Mouse (Mus musculus) limb, embryonic 10.5 days (tissue): ENCODE measurements around the gene Cd1d1. TPM values are rescaled to one million over a fixed set of nuclear protein-coding genes. Genes with fewer than 3 reads are reported as not detected.
A peak's percentile ranks its signal among the peaks of the same experiment; 100 is the strongest.
"Not testable (repeated sequence)": the region's sequence is repeated elsewhere in the genome, so short reads cannot be mapped to it uniquely, and the experiment has no call there.

Source experiments
- DNase-seq: peaks from one replicate; pipeline ENCODE4 v3.0.0-alpha.2; 2017; ENCODE audit warnings: low spot score
- H3K27ac ChIP-seq: fragments of 300-500 bp; sonication (generic); 2 replicates; pipeline ENCODE4 v1.5.1; 2016; ENCODE audit warnings: mild to moderate bottlenecking
- H3K27me3 ChIP-seq: fragments of 300-500 bp; sonication (generic); 2 replicates; pipeline ENCODE4 v1.6.1; 2016; ENCODE audit warnings: low read depth, mild to moderate bottlenecking; ENCODE audit not compliant: poor library complexity, severe bottlenecking
- H3K36me3 ChIP-seq: fragments of 300-500 bp; sonication (generic); 2 replicates; pipeline ENCODE4 v1.6.1; 2016; ENCODE audit warnings: mild to moderate bottlenecking, moderate library complexity
- H3K4me1 ChIP-seq: fragments of 300-500 bp; sonication (generic); 2 replicates; pipeline ENCODE4 v1.6.1; 2016
- H3K4me3 ChIP-seq: fragments of 300-500 bp; sonication (generic); 2 replicates; pipeline ENCODE4 v1.5.1; 2016; ENCODE audit warnings: mild to moderate bottlenecking, moderate library complexity
- H3K9me3 ChIP-seq: fragments of 300-500 bp; sonication (generic); replicated peaks from 2 replicates; pipeline ENCODE4 v1.6.1; 2016; ENCODE audit warnings: mild to moderate bottlenecking
- WGBS: fragments of 180-500 bp; shearing (Covaris S2); methylation state at CpG from one replicate; pipeline ENCODE4 v1.1.7; 2016; 5-methylcytosine and 5-hydroxymethylcytosine counted together
- polyA plus RNA-seq: library from polyadenylated mRNA; unstranded; fragments of >200 nt; fragmentation: Nextera tagmentation; extraction: Ambion mirVana; gene quantifications from 2 replicates; pipeline ENCODE4 v1.2.1, GENCODE M21; 2016

Cd1d1 gene
- polyA plus RNA-seq = 15.7 and 24.9 TPM in 2 replicates

DNA sequence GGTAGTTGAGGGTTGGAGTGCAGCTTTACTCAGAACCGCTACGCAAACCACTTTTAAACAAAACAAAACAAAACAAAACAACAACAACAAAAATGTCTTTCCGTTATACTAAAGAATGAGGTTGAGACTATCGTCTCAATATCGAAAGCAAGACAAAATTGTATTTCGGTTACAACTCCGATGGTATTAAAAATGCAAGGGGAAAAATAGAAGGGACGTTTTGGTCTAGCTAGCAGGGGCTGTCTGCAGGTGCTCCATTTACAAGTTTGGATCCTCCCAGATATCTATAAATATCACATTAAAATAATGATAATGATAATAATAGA is at the start of gene Cd1d1:
Gene Cd1d1, minus strand, starts transcription at position 27 of the 326 bp plus-strand sequence.
- no peaks in the 10 kb centered on the region for H3K27me3 ChIP-seq
- 0 out of 2 replicates have a peak, but pooled peaks cover 11% of the 10 kb centered on the region for H3K4me1 ChIP-seq
- 49% methylated on average over 8 of the region's 8 CpGs for WGBS
- peak within 1 kb of the TSS; percentile 90 for H3K27ac ChIP-seq
- no peak for DNase-seq
- H3K4me3 ChIP-seq = peak within 1 kb of the TSS; percentile 57
- H3K9me3 ChIP-seq = no peaks in the 10 kb centered on the region
- no peaks in the 10 kb centered on the region for H3K36me3 ChIP-seq

DNA sequence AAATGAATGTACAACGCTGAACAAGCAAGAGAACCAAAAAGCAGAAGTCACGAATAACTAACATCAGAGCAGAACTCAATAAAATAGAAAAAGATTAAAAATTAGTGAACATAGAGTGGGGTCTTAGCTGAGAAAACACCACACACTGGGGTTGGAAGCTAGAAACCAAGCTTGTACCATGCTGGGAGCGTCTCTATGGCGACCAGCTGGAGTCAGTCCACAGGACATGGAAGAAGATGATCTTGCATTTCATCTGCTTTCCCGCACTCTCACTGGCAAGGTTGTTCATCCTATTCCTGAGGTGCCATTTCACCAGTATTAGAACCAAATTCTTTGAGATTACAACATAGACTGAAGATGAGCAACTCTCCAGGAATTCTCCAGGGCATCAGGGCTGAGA is 48.6 kb upstream of the Cd1d1 start:
- H3K9me3 ChIP-seq = no peaks in the 10 kb centered on the region
- no peak for DNase-seq
- H3K27ac ChIP-seq = no peak overlapping the region

DNA sequence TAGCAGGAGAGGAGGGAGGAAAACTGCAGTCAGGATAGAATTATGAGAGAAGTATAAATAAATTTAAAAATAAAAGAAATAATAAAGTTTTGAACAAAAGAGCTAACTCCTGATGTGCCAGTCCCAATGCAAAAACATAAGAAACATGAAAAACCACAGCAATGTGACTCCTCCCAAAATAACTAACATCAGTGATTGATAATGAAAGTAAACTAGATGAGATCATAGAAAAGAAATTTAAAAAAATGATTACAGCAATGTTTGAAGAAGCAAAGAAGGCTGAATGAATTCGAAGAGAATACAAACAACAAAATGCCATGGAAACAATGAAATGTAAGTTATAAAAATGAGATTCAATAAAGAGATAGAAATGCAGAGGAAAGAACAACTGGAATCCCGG is 42.5 kb upstream of the Cd1d1 start:
- Histone ChIP-seq H3K36me3 (no peaks in the 10 kb centered on the region), H3K4me1 (no peaks in the 10 kb centered on the region), H3K27me3 (no peaks in the 10 kb centered on the region), H3K27ac (no peak overlapping the region), H3K9me3 (no peaks in the 10 kb centered on the region), H3K4me3 (no peak overlapping the region)
- DNase-seq = no peak
- WGBS = 90% methylated on average over 2 of the region's 2 CpGs

More for the DNA sequence above, 48.6 kb upstream of the Cd1d1 start:
- H3K4me3 ChIP-seq = no peak overlapping the region
- H3K36me3 ChIP-seq = no peaks in the 10 kb centered on the region
- H3K27me3 ChIP-seq = no peaks in the 10 kb centered on the region
- no peaks in the 10 kb centered on the region for H3K4me1 ChIP-seq
- WGBS = 88% methylated on average over 5 of the region's 5 CpGs

DNA sequence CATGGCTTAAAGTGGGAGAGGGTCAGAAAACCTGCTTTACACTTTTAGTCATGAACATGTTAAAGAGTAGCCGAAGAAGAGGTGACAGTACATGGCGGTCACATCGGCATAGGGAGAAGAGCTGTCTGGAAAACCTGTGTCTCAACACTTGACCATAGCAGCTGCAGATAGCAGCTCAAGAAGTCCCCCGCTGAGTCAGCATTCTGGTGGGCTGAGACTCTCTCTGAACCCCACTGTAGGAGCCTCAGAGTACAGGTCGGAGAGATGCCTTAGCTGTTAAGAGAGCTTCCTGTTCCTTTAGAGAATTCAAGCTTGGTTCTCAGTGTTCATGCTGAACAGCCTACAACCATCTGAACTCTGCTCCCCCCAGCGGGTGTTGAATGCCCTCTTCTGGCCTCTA is 39.3 kb upstream of the Cd1d1 start:
- Histone ChIP-seq H3K4me3 (no peak overlapping the region), H3K36me3 (no peaks in the 10 kb centered on the region), H3K4me1 (no peaks in the 10 kb centered on the region), H3K9me3 (no peaks in the 10 kb centered on the region), H3K27ac (no peak overlapping the region), H3K27me3 (no peaks in the 10 kb centered on the region)
- no peak for DNase-seq
- 89% methylated on average over 6 of the region's 6 CpGs for WGBS

DNA sequence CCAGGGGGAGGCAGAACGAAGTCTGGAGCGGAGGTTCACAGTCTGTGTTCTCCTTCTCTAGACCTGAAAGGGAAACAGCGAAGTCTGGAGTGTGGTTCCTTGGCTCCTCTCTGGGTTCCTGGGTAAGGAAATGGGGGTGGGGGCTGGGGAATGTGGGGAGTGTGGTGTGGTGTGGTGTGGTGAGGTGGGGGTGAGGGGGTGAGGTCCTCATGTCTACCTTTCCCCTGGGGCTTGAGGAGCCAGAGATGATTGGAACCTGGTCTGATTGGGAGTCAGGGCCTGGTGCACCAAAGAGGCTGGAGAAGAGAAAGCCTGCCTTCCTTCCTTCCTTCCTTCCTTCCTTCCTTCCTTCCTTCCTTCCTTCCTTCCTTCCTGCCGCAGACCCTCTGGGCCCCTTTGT is 34.8 kb upstream of the Cd1d1 start:
- no peak overlapping the region for H3K27ac ChIP-seq
- WGBS = 90% methylated on average over 4 of the region's 4 CpGs
- no peaks in the 10 kb centered on the region for H3K27me3 ChIP-seq
- no peak overlapping the region for H3K4me3 ChIP-seq
- no peaks in the 10 kb centered on the region for H3K9me3 ChIP-seq
- H3K4me1 ChIP-seq = no peaks in the 10 kb centered on the region
- DNase-seq = no peak
- H3K36me3 ChIP-seq = no peaks in the 10 kb centered on the region

DNA sequence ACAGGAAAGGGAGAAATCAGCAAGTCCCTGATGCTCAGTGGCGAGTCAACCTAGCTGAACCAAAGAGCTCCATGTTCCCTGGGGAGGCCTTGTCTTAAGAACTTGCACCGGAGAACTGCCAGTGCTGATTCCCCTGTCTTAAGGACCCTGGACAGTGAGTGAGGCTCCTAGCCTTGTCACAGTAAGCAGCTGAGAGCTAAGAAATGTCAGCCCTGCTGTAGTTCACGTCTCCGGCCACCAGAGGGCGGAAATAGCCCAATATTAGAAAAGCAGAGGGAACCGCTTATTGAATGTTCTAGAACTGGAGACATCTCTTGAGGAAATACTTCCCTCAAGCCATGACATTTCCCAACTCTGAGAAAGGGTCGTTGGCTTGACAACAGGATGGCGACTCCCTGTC is 34.1 kb upstream of the Cd1d1 start:
- Histone ChIP-seq H3K36me3 (no peaks in the 10 kb centered on the region), H3K4me3 (no peak overlapping the region), H3K9me3 (no peaks in the 10 kb centered on the region), H3K27ac (no peak overlapping the region), H3K4me1 (no peaks in the 10 kb centered on the region), H3K27me3 (no peaks in the 10 kb centered on the region)
- DNase-seq = peak; percentile 81
- 26% methylated on average over 8 of the region's 8 CpGs for WGBS

DNA sequence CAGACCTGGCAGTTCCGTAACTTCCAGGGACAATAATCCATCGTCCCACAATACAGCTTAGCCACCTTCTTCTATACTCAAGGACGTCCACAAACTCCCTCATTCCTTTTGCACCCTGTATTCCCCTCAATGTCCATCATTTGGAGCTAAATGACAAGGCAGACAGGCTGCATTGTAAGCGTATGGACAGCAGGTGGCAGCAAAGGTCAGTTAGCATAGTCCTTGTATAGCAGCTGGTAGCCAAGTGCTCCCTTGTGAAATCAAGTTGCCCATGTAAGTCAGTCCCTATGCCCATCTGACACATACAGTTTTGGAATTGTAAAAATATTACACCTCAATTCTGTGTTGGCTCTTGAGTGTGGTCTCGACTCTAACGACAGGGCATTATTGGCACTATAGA is 31.6 kb upstream of the Cd1d1 start:
- WGBS = 21% methylated on average over 6 of the region's 6 CpGs
- Histone ChIP-seq H3K4me1 (no peaks in the 10 kb centered on the region), H3K36me3 (no peaks in the 10 kb centered on the region), H3K27me3 (no peaks in the 10 kb centered on the region), H3K4me3 (no peak overlapping the region), H3K9me3 (no peaks in the 10 kb centered on the region), H3K27ac (no peak overlapping the region)
- DNase-seq = peak; percentile 71

DNA sequence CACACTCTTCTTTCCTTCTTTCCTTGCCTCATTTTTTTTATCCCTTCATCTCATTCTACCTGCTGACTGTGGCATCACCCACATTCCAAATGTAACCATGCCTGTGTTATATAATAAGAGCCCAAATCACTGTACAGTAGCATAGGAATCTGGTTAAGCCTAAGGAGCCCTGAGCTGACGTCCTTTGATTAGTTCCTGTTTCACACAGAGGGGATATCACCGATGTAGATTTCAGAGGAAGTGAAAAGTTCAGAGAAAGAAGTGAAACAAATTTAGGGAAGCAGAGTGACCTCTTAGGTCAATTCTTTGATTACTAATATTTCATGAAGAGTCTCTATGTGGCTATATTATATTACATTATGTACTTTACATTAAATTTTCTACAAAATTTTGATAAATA is 18.5 kb upstream of the Cd1d1 start:
- Histone ChIP-seq H3K27ac (no peak overlapping the region), H3K9me3 (no peaks in the 10 kb centered on the region), H3K36me3 (no peaks in the 10 kb centered on the region), H3K4me3 (no peak overlapping the region), H3K4me1 (no peaks in the 10 kb centered on the region), H3K27me3 (no peaks in the 10 kb centered on the region)
- WGBS = 81% methylated on average over 2 of the region's 2 CpGs
- no peak for DNase-seq

DNA sequence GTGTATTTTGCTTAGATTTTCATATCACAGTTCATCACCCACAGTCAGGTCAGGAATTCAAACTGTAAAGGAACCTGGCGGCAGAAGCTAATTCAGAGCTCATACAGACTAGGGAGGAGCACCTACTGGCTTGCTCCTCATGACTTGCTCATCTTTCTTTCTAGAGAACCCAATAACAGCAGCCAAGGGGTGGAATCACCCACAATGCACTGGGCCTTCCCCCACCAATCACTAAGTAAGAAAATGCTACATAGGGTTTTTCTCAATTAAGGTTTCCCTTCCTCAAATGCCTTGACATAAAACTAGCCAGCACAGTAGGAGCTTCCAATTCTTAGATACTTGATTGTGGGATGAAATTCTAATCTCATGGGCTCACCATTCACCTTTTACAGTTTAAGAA is 17.8 kb upstream of the Cd1d1 start:
- Histone ChIP-seq H3K27me3 (no peaks in the 10 kb centered on the region), H3K36me3 (no peaks in the 10 kb centered on the region), H3K4me1 (no peaks in the 10 kb centered on the region), H3K9me3 (no peaks in the 10 kb centered on the region), H3K4me3 (no peak overlapping the region), H3K27ac (no peak overlapping the region)
- DNase-seq = no peak
- 97% methylated on average over 1 of the region's 1 CpGs for WGBS

DNA sequence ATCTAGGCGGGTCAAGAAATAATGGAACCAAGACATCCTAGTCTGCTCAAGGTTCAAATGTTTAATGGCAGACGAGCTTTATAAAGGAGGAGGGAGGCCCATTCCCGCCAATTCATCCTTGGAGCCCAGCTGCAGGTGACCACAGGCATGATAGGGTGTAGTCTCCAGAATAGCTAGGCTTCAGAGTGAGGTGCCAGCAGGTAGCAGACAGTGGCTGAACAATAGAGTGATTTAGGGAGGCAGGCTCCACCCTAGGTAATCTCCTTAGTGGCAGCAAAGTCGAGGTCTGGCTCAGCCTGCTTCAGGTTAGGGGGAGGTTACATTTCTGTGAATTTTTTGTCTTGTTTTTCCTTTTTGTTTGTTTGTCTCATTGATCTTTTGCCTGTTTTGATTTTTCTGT is 16.7 kb upstream of the Cd1d1 start:
- DNase-seq = no peak
- H3K36me3 ChIP-seq = no peaks in the 10 kb centered on the region
- WGBS = 72% methylated on average over 4 of the region's 4 CpGs

DNA sequence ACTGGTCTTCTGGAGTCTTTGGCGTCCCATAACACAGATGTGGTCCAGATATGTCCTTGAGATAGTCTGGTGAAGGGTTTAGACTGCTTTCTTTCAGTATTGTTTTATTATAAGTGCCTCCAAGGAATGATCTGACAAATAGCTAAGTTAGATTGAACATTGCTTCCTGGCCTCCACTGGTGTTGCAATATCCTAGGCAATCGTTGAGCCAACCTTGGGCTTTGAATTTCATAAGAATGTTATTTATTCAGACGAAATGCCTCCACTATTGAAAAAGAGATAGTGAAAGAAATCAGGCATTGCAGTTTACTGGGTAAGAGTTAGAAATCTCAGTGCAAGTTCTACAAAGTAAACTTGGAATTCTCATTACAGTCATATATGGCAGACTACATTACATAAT is 13.2 kb upstream of the Cd1d1 start:
- not testable (repeated sequence) for H3K27me3 ChIP-seq, H3K27ac ChIP-seq, H3K4me3 ChIP-seq, DNase-seq, H3K4me1 ChIP-seq, H3K9me3 ChIP-seq, H3K36me3 ChIP-seq
- WGBS = 91% methylated on average over 3 of the region's 3 CpGs

More for the DNA sequence above, 16.7 kb upstream of the Cd1d1 start:
- Histone ChIP-seq H3K27me3 (no peaks in the 10 kb centered on the region), H3K27ac (no peak overlapping the region), H3K4me1 (no peaks in the 10 kb centered on the region), H3K9me3 (no peaks in the 10 kb centered on the region), H3K4me3 (no peak overlapping the region)

DNA sequence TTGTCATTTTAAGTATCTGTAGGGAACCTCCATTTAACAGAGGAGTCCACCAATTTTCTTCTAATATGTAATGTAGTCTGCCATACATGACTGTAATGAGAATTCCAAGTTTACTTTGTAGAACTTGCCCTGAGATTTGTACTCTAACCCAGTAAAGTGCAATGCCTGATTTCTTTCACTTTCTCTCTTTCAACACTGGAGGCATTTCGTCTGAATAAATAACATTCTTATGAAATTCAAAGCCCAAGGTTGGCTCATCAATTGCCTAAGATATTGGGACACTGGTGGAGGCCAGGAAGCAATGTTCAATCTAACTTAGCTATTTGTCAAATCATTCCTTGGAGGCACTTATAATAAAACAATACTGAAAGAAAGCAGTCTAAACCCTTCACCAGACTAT is 9.0 kb upstream of the Cd1d1 start:
- not testable (repeated sequence) for H3K4me3 ChIP-seq, H3K27me3 ChIP-seq, DNase-seq, H3K9me3 ChIP-seq, H3K4me1 ChIP-seq, H3K36me3 ChIP-seq, H3K27ac ChIP-seq
- WGBS = 77% methylated on average over 1 of the region's 1 CpGs

DNA sequence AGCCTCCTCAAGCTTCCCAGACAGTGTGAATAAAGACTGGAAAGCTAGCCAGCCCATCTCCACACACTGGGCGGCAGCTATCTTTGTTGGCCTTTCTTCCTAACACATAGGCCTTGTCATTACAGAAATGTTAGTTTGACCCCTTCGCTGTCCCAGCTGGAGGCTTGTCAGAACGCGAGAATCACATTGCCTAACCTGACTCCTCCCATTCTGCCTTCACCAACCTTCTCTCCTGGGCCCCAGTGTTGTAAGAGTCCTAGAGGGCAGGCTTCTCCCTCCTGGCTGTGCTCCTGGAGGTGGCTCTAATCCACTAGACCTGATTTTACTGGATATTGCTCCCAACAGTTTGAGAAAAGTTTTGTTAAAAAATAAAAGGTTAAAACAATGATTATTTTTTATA is 1.4 kb upstream of the Cd1d1 start:
- WGBS = 23% methylated on average over 4 of the region's 4 CpGs
- no peak for DNase-seq

DNA sequence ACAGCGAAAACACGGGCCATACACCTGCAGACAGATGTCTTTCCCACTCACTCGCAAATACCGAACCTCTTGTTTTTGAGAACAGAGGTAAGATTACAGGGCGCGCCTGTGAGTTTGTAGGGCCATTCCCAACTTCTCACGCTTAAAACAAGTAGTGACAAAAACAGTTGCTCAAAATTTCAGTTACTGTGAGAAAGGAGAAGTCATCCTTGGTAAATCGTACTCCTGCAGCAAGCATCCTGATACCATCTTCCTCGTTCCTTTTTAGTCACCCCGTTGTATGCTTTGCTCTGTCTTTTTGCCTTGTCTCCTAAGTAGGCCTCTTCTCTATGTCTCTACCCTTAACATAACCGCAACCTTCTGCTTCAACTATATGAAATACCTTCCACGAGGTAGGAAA is 810 bp upstream of the Cd1d1 start:
- DNase-seq = no peak
- 91% methylated on average over 12 of the region's 12 CpGs for WGBS

More for the DNA sequence above, 1.4 kb upstream of the Cd1d1 start:
- Histone ChIP-seq H3K9me3 (no peaks in the 10 kb centered on the region), H3K27ac (no peak overlapping the region), H3K36me3 (no peaks in the 10 kb centered on the region), H3K4me3 (no peak overlapping the region), H3K4me1 (0 out of 2 replicates have a peak, but pooled peaks cover 11% of the 10 kb centered on the region), H3K27me3 (no peaks in the 10 kb centered on the region)

More for the DNA sequence above, 810 bp upstream of the Cd1d1 start:
- Histone ChIP-seq H3K27me3 (no peaks in the 10 kb centered on the region), H3K4me1 (0 out of 2 replicates have a peak, but pooled peaks cover 11% of the 10 kb centered on the region), H3K4me3 (no peak overlapping the region), H3K36me3 (no peaks in the 10 kb centered on the region), H3K27ac (no peak overlapping the region), H3K9me3 (no peaks in the 10 kb centered on the region)
